Mouse (Mus musculus) spleen, adult 18-20 months (tissue): Measurements from ENCODE around the gene Gm21891.
"Not testable (repeated sequence)": the region's sequence is repeated elsewhere in the genome, so short reads cannot be mapped to it uniquely, and the experiment has no call there.

Source experiments
- DNase-seq, 2 experiments: peaks; one replicate each; pipeline ENCODE4 v3.0.0; 2022; ENCODE audit warnings: mixed read lengths in 2 of 2

The Gm21891 gene

GRCm38 (mm10) chrY:13133392-13133791 lies at the start of gene Gm21891:
Gm21891 (minus strand) TSS chrY:13133492.
- not testable (repeated sequence) for DNase-seq

GRCm38 (mm10) chrY:13161668-13162067 lies 28.4 kb upstream of the Gm21891 start, which contains the start of gene Gm21425:
Gm21425 (plus strand) TSS chrY:13161968.
- DNase-seq = not testable (repeated sequence)
